Mouse (Mus musculus): Measurements from ENCODE around the gene Oas1e.
"Not testable (repeated sequence)": the region's sequence is repeated elsewhere in the genome, so short reads cannot be mapped to it uniquely, and the experiment has no call there.

DNA sequence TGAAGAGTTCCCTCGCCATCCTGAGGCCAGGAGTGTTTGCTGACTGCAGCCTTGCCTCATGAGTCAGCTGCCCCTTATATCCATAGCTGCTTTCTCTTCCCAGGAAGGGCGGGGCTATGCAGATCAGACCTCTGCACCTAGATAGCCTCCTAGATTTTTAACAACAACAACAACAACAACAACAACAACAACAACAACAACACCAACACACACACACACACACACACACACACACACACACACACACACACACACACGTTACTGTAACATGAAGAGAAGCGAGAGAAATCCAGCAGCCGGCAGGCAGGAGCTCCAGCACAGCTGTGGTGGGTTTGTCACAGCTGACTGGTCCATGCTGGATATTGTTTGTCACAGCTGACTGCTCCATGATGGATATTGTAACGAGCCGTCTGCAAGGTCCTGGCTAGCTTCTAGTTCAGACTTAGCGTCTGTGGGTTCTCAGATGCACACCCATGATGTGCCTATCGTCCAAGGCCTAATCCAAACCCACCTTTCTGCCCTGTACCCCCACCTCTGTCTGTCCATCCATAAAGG, at the start of gene Oas1e:
- TF ChIP-seq POLR2A (IDR thresholded peaks at IDR 0.05; ENCODE audit: borderline replicate concordance, low read depth, low read length); CTCF (IDR thresholded peaks at IDR 0.05; ENCODE audit: low read depth, low read length): not testable (repeated sequence)
